In the genomic region with DNA sequence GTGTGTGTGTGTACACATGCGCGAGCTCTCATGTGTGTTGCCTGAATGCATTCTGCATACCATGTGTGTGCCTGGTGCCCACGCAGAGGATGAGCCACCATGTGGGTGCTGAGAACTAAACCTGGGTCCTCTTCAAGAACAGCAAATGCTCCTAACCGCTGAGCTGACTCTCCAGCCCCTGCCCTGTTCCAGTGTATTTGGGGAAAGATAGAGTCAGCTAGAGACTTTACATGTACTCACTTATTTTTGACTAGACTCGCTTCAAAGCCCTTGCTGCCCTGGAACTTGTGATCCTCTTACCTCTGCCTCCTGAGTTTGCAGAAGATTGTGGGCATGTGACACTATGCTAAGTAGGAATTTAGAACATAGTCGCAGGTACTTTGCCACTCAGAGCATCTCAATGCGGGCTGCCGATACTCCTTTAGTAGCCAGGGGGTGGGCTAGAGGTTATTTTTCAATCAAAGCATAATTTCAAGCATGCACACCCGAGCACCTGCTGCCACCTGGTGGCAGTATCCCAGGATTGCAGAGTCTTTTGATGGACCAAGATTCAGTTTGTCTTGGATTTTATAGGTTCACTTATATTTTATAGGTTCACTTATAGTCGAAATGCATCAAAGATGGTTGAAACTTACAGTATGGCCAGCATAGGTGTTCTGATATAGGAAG, we compare ENCODE assay signal across 7 mouse cellular contexts. TPM values are rescaled to one million over a fixed set of nuclear protein-coding genes. Genes with fewer than 3 reads are reported as not detected.
A peak's percentile ranks its signal among the peaks of the same experiment; 100 is the strongest.
DNase-seq lines count a peak whose midpoint lies in the region; ATAC-seq and TF ChIP-seq lines count a peak whose summit lies in the region.

No protein-coding gene starts in this region.

- no peaks in the 10 kb centered on the region for H3K27me3 ChIP-seq in kidney, postnatal 0 days (ENCODE audit: insufficient read depth, low read length)
- no peaks in the 10 kb centered on the region for H3K27me3 ChIP-seq in kidney, embryonic 15.5 days
- no peaks in the 10 kb centered on the region for H3K27me3 ChIP-seq in CH12.LX (replicated peaks)

- in situ Hi-C loops in CH12.LX (cut with MboI; ENCODE audit: low pct_ligation_motif_present, low pct_unique_long_range_greater_than_20kb, low sequenced_read_pairs), result no loop called here

- H3K79me2 ChIP-seq in CH12.LX (replicated peaks; ENCODE audit: control insufficient read depth, extremely low read depth, insufficient read depth, poor library complexity, severe bottlenecking), result no peaks in the 10 kb centered on the region

- no peak for TF ChIP-seq POLR2A in CH12.LX (IDR thresholded peaks at IDR 0.05; ENCODE audit: low read depth, low read length)

- no peaks in the 10 kb centered on the region; the same call in 1 of the 2 replicates for H3K4me1 ChIP-seq in kidney, postnatal 0 days (replicated peaks; ENCODE audit: insufficient read depth, low read length)
- peaks cover 22% of the 10 kb centered on the region for H3K4me1 ChIP-seq in kidney, embryonic 15.5 days
- H3K4me1 ChIP-seq in CH12.LX (ENCODE audit: control insufficient read depth in 1 of 2, insufficient read depth in 2 of 2), result no peaks in the 10 kb centered on the region

- H3K4me3 ChIP-seq in kidney, postnatal 0 days (replicated peaks; ENCODE audit: low read depth, low read length), result no peak overlapping the region
- no peak overlapping the region for H3K4me3 ChIP-seq in kidney, embryonic 15.5 days (replicated peaks)
- no peak overlapping the region for H3K4me3 ChIP-seq in CH12.LX (replicated peaks in 1 of 3; ENCODE audit: low read depth in 2 of 3, low read length in 2 of 3, poor library complexity in 1 of 3)

- 0 out of 2 replicates have a peak, but pooled peaks cover 3% of the 10 kb centered on the region for H3K9me3 ChIP-seq in kidney, postnatal 0 days (replicated peaks; ENCODE audit: low read length)
- H3K9me3 ChIP-seq in kidney, embryonic 15.5 days (replicated peaks), result no peaks in the 10 kb centered on the region
- H3K9me3 ChIP-seq in CH12.LX (replicated peaks; ENCODE audit: low read length), result no peaks in the 10 kb centered on the region

- no peak overlapping the region for H3K4me2 ChIP-seq in kidney, postnatal 0 days (ENCODE audit: low read length)
- H3K4me2 ChIP-seq in kidney, embryonic 15.5 days, result no peak overlapping the region
- H3K4me2 ChIP-seq in CH12.LX (ENCODE audit: insufficient read depth, low read depth, poor library complexity, severe bottlenecking), result no peak overlapping the region

- no peak for TF ChIP-seq EP300 in CH12.LX (IDR thresholded peaks at IDR 0.05; ENCODE audit: low read length)

- peak; percentile 73 for DNase-seq in kidney, postnatal 0 days (ENCODE audit: low spot score)
- DNase-seq in B cell, adult 2 months, result peak; percentile 66 to 70
- DNase-seq in CH12.LX (ENCODE audit: extremely low read depth), result peak; percentile 48
- peak; percentile 41 for DNase-seq in cerebellum, adult 9-11 months
- peak; percentile 65 to 67 for DNase-seq in layer of hippocampus, postnatal 10 days (ENCODE audit: low spot score in 2 of 2)
- peak; percentile 64 for DNase-seq in thymus, postnatal 0 days (ENCODE audit: low spot score)

- TF ChIP-seq RAD21 in CH12.LX (IDR thresholded peaks at IDR 0.05; ENCODE audit: low read depth, low read length), result peak; percentile 79

- TF ChIP-seq CTCF in kidney, postnatal 0 days (IDR thresholded peaks at IDR 0.05; ENCODE audit: low read depth), result peak; percentile 93
- TF ChIP-seq CTCF in CH12.LX (conservative IDR thresholded peaks at IDR 0.05 in 1 of 2, IDR thresholded peaks at IDR 0.05 in 1 of 2; ENCODE audit: low read depth in 2 of 2, low read length in 2 of 2), result peak; percentile 42 to 88; a peak in 3 of 4 replicates

- no peaks in the 10 kb centered on the region for H3K36me3 ChIP-seq in kidney, postnatal 0 days (ENCODE audit: insufficient read depth, low read length)
- H3K36me3 ChIP-seq in kidney, embryonic 15.5 days, result peaks cover 24% of the 10 kb centered on the region
- H3K36me3 ChIP-seq in CH12.LX (replicated peaks in 1 of 2; ENCODE audit: control insufficient read depth in 1 of 2, insufficient read depth in 1 of 2, low read length in 1 of 2), result peaks cover 6 to 25% of the 10 kb centered on the region in 2 experiments

- dilution Hi-C loops in CH12.LX (cut with MboI; ENCODE audit: extremely low pct_ligation_motif_present, extremely low pct_unique_long_range_greater_than_20kb, low sequenced_read_pairs), result no loop called here

- H3K9ac ChIP-seq in kidney, postnatal 0 days (ENCODE audit: low read depth, low read length), result no peak overlapping the region
- no peak overlapping the region for H3K9ac ChIP-seq in kidney, embryonic 15.5 days
- no peak overlapping the region for H3K9ac ChIP-seq in CH12.LX (ENCODE audit: insufficient read depth, low read depth)

- H3K27ac ChIP-seq in kidney, postnatal 0 days, result no peak overlapping the region
- no peak overlapping the region for H3K27ac ChIP-seq in kidney, embryonic 15.5 days
- H3K27ac ChIP-seq in CH12.LX (ENCODE audit: insufficient read depth, low read depth), result no peak overlapping the region

- WGBS in kidney, postnatal 0 days, result 46% methylated on average over 10 of the region's 10 CpGs
- 49% methylated on average over 10 of the region's 10 CpGs for WGBS in kidney, embryonic 15.5 days

- no peak for ATAC-seq in kidney, postnatal 0 days (replicated peaks; ENCODE audit: low FRiP score, low read depth)
- ATAC-seq in kidney, embryonic 15.5 days (replicated peaks; ENCODE audit: low FRiP score), result no peak

TF ChIP-seq in CH12.LX, 34 proteins besides CTCF, POLR2A, EP300 and RAD21:
- TF ChIP-seq SMC3 (IDR thresholded peaks at IDR 0.05; ENCODE audit: low read depth, low read length), result peak; percentile 89
- TF ChIP-seq PAX5 (IDR thresholded peaks at IDR 0.05; ENCODE audit: low read length), result no peak
TF ChIP-seq in CH12.LX: peak in this region for 1.

RNA-seq across cellular contexts. Expression of a gene that starts 25.2 kb away (rescaled TPM):
- polyA plus RNA-seq in kidney, postnatal 0 days (2015; fragmentation: Nextera tagmentation; extraction: Ambion mirVana), result 40.7 and 43.9 TPM in 2 replicates
- 36.7 and 41.8 TPM in 2 replicates for polyA plus RNA-seq in kidney, embryonic 15.5 days (2015; fragmentation: Nextera tagmentation; extraction: Ambion mirVana)
- 51.4 and 53.1 TPM in 2 replicates for total RNA-seq in CH12.LX (2012; rRNA removed)
- total RNA-seq in CH12.LX (2014; rRNA removed), result 26.4 and 27.7 TPM in 2 replicates
- polyA plus RNA-seq in CH12.LX (2012; ENCODE audit: insufficient read length, low read depth), result 35.2 and 36.9 TPM in 2 replicates
- total RNA-seq in layer of hippocampus, postnatal 10 days (2021), result 100 to 1,000 TPM; 726 TPM
- 20.4 and 21.1 TPM in 2 replicates for polyA plus RNA-seq in thymus, postnatal 0 days (2015; fragmentation: Nextera tagmentation; extraction: Ambion mirVana)
